Mouse (Mus musculus) cerebellum, adult 9-10 months (tissue): ENCODE data around the gene Hnrnpl.

Experiments used
- DNase-seq: peaks from one replicate; pipeline ENCODE4 v3.0.0; 2022

Hnrnpl gene

DNA sequence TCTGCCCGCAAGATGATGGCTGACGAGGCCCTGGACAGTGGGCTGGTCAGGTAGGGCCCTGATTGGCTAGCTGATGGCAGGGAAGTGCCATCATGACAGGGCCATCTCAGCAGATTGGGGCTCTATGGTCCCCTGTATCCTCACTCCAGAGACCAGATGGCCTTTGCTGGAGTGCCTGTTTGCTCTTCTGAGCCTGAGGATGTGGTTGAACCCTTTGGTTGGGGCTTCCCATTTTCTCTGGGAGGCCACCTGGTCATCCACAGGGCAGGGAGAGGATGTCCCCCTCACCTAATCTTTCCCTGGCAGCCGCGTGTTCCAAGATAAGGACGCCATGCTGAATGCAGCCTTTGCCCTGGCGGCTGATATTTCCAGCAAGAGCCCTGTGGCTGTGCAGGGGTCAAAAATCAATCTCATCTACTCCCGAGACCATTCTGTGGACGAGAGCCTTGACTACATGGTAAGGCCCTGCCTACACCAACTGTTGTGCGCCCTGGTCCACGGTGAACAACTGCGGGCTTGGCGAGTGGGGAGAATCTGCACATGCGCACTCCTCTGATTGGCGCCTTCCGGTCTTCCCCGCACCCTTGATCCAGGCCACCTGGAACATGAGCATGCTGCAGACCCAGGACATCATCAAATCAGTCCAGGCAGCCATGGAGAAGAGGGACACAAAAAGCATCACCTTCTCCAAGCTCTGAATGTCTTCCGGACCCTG is 23.2 kb downstream of the Hnrnpl start:
- no peak for DNase-seq

DNA sequence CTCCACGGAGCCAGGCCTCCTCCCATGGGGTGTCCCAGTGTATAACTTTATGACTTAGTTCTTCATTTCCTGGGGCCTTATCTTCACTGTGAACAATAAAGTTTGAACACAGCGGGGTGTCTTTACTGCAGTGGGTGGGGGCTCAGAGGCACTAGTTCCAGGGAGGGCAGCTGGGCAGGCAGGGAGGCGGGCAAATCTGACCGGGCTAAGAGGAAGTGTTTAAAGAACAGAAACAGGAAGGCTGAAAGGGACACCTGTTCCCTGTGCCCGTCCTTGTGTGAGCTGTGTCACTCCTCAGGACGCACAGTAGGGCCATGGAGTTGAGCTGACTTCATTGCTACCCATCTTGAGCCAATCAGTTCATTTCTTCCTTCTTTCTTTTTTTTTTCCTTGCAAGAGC is 23.8 kb downstream of the Hnrnpl start:
- no peak for DNase-seq

- DNase-seq, result no peak
Observed at GRCm38 (mm10) chr7:28833723-28834347, 25.5 kb downstream of the Hnrnpl start, which contains the start of gene Lgals4. TSS of gene Lgals4 (plus strand) at chr7:28833854.

DNA sequence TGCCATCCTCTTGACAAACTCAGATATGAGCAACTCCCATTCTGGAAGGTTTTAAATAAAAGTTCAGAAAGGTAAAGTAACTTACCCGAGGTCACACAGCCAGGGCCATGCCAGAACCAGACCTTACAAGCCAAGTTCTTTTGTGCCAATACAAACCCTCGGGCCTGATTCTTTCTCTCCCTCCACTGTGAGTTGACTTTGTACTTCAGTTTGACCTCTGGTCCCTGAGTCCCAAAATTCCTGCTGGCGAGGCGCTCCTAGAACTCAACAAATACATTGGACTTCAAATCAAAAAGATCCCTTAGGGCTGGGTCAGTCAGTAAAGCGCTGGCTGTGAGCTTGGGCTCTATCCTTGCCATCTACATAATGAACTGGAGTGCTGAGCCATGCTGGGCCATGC is 28.6 kb downstream of the Hnrnpl start:
- no peak for DNase-seq

DNA sequence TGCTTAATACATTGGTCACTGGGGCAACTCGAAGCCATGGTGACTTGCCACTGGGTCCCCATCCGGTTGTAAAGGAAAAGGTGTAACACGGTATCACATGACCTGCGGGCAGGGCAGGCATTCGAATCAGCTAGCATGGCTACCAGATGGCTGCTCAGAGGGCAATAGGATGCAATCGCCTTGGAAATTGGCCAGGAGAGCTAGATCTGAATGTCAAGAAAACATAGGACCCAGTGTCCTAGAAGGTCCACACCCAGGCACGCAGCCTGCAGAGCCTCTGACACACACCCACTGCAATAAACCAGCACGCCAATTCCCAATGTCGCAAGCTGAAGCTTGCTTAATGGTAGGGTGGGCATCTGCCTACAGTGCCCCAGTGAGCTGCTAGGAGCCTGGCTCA is 30.0 kb downstream of the Hnrnpl start:
- no peak for DNase-seq

- no peak for DNase-seq
Observed at GRCm38 (mm10) chr7:28847273-28847672, 38.9 kb downstream of the Hnrnpl start.

DNA sequence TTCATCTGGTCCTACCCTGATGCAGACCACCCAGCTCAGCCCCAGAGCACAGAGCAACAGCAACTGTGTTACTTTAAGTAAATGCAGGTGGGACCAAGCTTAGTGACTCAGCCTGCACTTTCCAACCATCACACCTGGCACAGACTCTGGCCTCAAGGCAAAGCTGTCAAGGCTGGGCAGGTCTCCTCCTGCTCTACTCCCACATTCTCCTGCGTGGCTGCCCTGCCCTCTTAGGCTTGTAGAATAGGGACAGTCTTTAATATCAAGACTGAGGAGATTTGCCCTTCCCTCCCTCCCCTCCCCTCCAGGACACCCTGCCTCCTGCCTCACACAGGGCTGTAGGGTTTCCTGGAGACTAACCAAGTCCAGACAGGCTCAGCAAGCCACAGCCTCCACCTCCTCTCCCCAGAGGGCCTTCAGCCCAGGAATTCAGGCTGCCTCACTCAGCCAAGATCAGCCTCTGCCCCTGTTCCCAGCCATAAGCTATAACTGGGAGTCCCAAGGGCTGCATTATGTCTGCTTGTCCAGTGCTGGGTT is 41.4 kb downstream of the Hnrnpl start:
- DNase-seq, result no peak

DNA sequence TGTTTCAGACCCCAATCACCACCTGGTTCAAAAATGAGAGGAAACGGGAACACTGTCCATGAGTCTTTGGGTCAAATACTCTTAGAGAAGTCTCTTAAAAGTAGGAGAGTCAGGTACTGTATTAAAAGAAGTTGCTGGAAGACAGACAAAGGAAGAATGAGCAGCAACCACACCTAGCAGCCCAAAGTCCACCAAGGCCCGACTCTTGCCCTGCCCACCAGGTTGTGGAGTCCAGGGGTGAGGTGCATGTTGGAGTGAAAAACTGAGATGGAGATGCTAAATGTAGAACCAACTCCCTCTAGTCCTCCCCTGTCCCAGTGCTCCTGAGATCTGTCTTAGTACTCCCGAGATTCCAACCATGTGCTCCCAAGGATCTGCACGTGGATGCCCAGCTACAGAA is 42.3 kb downstream of the Hnrnpl start:
- DNase-seq, result no peak

- no peak for DNase-seq
Observed at GRCm38 (mm10) chr7:28859953-28860352, 51.6 kb downstream of the Hnrnpl start.

DNA sequence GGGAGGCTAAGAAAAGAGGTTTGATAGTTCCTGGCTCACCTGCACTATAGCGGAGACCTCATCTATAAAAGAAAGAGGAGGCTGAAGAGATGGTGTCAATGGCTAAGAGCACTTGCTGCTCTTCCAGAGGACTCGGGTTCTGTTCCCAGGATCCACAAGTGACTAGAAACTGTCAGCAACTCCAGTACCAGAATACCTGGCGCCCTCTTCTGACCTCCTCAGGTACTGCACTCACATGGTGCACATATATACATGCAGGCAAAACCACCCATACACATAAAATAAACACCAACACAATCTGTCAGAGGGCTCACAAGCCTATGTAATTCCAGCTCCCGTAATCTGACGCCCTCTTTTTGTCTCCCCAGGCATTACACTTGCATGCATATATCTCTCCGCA is 52.6 kb downstream of the Hnrnpl start:
- no peak for DNase-seq

- no peak for DNase-seq
Observed at GRCm38 (mm10) chr7:28862817-28863499, 54.6 kb downstream of the Hnrnpl start.

DNA sequence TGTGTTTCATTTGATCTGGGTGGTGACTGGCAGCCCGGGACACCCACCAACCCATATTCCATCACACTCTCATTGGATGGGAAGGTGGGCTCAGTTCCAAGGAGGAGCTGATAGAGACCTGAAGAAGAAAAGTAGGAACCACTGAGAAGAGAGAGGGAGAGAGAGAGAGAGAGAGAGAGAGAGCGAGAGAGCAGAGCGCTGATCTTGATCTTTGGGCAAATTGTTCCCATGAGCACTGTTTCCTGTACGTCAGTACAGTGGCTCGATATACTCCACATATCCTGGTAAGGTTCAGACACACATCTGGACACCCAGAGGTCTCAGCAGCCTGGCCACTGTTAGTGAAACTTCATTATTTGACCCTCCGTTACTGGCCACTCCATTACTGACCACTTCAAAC is 55.2 kb downstream of the Hnrnpl start, which contains the start of gene Lgals7:
Gene Lgals7 (plus strand): TSS at position 314 of the 400 bp plus-strand sequence.
- DNase-seq, result no peak

- no peak for DNase-seq
Observed at GRCm38 (mm10) chr7:28864288-28864750, 56.0 kb downstream of the Hnrnpl start.

- no peak for DNase-seq
Observed at GRCm38 (mm10) chr7:28865481-28866300, 57.4 kb downstream of the Hnrnpl start.

DNA sequence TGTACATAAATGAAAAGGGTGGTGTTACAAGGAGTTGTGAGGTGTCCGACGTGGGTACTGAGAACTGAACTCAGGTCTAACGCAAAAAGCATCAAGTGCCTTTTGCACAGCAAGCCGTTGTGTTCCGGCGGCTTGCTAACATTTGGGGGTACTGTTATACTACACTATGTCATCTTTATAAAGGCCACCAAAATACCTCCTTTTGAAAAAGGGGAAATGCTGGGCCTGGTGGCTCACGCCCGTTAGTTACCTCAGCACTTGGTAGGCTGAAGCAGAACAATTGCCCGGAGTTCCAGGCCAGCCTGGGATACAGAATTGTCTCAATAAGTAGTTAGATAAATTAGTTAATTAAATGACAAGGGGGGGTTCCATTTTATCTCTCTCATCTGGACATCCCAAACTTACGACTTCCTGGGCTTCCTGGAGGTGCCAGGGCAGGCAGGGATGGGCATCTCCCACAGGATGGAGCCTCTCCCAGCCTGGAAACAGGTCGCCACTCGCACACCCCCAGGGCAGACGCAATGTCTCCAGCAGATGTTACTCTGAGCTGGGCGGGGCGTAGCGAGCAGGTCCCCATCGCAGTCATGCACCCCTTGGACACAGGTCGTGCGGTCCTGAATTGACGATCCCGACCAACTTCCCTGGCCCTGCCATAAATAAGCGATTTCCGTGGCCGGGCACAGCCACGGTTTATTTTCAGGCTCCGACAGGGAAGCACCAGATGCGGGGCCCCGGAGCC is 58.6 kb downstream of the Hnrnpl start:
- DNase-seq, result no peak

DNA sequence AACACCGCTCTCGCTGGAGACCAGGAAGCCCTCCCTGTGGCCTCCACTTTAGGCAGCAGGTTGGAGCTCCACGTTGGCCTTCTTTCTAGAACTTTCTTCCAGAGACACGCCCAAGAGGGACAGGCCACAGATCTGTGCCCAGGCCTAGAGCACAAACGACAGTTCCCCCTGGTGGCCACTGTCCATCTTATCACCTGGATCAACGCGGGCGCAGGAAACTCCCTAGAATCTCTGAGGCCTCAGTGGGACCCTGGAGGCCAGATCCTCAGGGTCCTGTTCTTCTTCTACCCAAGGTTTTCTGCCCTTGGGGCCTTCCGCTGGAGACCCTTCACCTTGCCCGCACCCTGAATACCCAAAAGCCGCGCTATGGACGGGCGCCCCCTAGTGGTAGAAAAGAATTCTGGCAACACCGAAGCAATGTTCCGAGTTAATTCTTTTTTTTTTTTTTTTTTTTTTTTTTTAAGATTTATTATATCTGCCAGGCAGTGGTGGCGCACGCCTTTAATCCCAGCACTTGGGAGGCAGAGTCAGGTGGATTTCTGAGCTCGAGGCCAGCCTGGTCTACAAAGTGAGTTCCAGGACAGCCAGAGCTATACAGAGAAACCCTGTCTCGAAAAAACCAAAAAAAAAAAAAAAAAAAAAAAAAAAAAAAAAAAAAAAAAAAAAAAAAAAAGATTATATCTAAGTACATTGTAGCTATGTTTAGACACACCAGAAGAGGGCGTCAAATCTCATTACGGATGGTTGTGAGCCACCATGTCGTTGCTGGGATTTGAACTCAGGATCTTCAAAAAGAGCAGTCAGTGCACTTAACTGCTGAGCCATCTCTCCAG is 59.4 kb downstream of the Hnrnpl start:
- peak; percentile 69 for DNase-seq

- no peak for DNase-seq
Observed at GRCm38 (mm10) chr7:28870901-28871664, 62.7 kb downstream of the Hnrnpl start.
